Mouse (Mus musculus): ENCODE data around the gene Gm21833.
"Not testable (repeated sequence)": the region's sequence is repeated elsewhere in the genome, so short reads cannot be mapped to it uniquely, and the experiment has no call there.

The Gm21833 gene

GRCm38 (mm10) chr16:82828082-82828481, at the start of gene Gm21833:
Gm21833 (plus strand) TSS chr16:82828382.
- not testable (repeated sequence) for DNase-seq (ENCODE audit: low spot score)

GRCm38 (mm10) chr16:82789521-82789920, 38.7 kb upstream of the Gm21833 start:
- no peak for DNase-seq (ENCODE audit: low spot score)

GRCm38 (mm10) chr16:82796489-82796888, 31.7 kb upstream of the Gm21833 start:
- no peak for DNase-seq (ENCODE audit: low spot score)

- DNase-seq (ENCODE audit: low spot score): no peak
Measured at GRCm38 (mm10) chr16:82815255-82815654, 12.9 kb upstream of the Gm21833 start.

GRCm38 (mm10) chr16:82816615-82817014, 11.6 kb upstream of the Gm21833 start:
- no peak for DNase-seq (ENCODE audit: low spot score)

GRCm38 (mm10) chr16:82855752-82856151, 27.6 kb downstream of the Gm21833 start:
- no peak for DNase-seq (ENCODE audit: low spot score)

GRCm38 (mm10) chr16:82864590-82864989, 36.4 kb downstream of the Gm21833 start:
- no peak for DNase-seq (ENCODE audit: low spot score)
